Mouse (Mus musculus): ENCODE data around the gene Gtf3c2.
A peak's percentile ranks its signal among the peaks of the same experiment; 100 is the strongest.

The Gtf3c2 gene

GRCm38 (mm10) chr5:31198170-31198569 is 18.2 kb upstream of the Gtf3c2 start:
- DNase-seq (ENCODE audit: inconsistent ontology term) = no peak

GRCm38 (mm10) chr5:31197072-31197471 is 17.1 kb upstream of the Gtf3c2 start:
- no peak for DNase-seq (ENCODE audit: inconsistent ontology term)

GRCm38 (mm10) chr5:31196207-31196606 is 16.3 kb upstream of the Gtf3c2 start:
- DNase-seq (ENCODE audit: inconsistent ontology term) = no peak

GRCm38 (mm10) chr5:31195671-31196070 is 15.7 kb upstream of the Gtf3c2 start:
- DNase-seq (ENCODE audit: inconsistent ontology term) = no peak

- no peak for DNase-seq (ENCODE audit: inconsistent ontology term)
These were observed 14.8 kb upstream of the Gtf3c2 start for GRCm38 (mm10) chr5:31194486-31195485.

- no peak for DNase-seq (ENCODE audit: inconsistent ontology term)
These were observed 13.8 kb upstream of the Gtf3c2 start for GRCm38 (mm10) chr5:31193631-31194281.

GRCm38 (mm10) chr5:31192939-31193630 is 13.1 kb upstream of the Gtf3c2 start, which contains the start of the genes Snx17 and Eif2b4:
Gene Snx17 (plus strand): TSS chr5:31193227.
Gene Eif2b4 (minus strand): TSS chr5:31193430.
- DNase-seq (ENCODE audit: inconsistent ontology term) = peak; percentile 99

- DNase-seq (ENCODE audit: inconsistent ontology term) = no peak
These were observed 12.3 kb upstream of the Gtf3c2 start for GRCm38 (mm10) chr5:31192045-31192938.

GRCm38 (mm10) chr5:31190201-31190600 is 10.3 kb upstream of the Gtf3c2 start:
- DNase-seq (ENCODE audit: inconsistent ontology term) = no peak

- no peak for DNase-seq (ENCODE audit: inconsistent ontology term)
These were observed 8.4 kb upstream of the Gtf3c2 start for GRCm38 (mm10) chr5:31188223-31188840.

- no peak for DNase-seq (ENCODE audit: inconsistent ontology term)
These were observed 3.7 kb upstream of the Gtf3c2 start for GRCm38 (mm10) chr5:31183678-31184077.

- no peak for DNase-seq (ENCODE audit: inconsistent ontology term)
These were observed 1.3 kb upstream of the Gtf3c2 start for GRCm38 (mm10) chr5:31181183-31181770.

GRCm38 (mm10) chr5:31179301-31179765 is 611 bp downstream of the Gtf3c2 start:
- DNase-seq (ENCODE audit: inconsistent ontology term) = no peak

GRCm38 (mm10) chr5:31168630-31169029 is 11.3 kb downstream of the Gtf3c2 start:
- DNase-seq (ENCODE audit: inconsistent ontology term) = no peak

GRCm38 (mm10) chr5:31164878-31165277 is 15.1 kb downstream of the Gtf3c2 start:
- DNase-seq (ENCODE audit: inconsistent ontology term) = no peak

- no peak for DNase-seq (ENCODE audit: inconsistent ontology term)
These were observed 17.5 kb downstream of the Gtf3c2 start for GRCm38 (mm10) chr5:31162462-31162861.

- DNase-seq (ENCODE audit: inconsistent ontology term) = peak; percentile 82
These were observed 25.8 kb downstream of the Gtf3c2 start, which contains the start of gene Mpv17 for GRCm38 (mm10) chr5:31154152-31154553. Gene Mpv17 (minus strand): TSS chr5:31154251.

- DNase-seq (ENCODE audit: inconsistent ontology term) = no peak
These were observed 26.3 kb downstream of the Gtf3c2 start for GRCm38 (mm10) chr5:31153516-31154151.

GRCm38 (mm10) chr5:31151746-31152145 is 28.2 kb downstream of the Gtf3c2 start:
- DNase-seq (ENCODE audit: inconsistent ontology term) = peak; percentile 77
